Mouse (Mus musculus) kidney, adult 2 months (tissue): Measurements from ENCODE around the gene Gm10234. TPM values are rescaled to one million over a fixed set of nuclear protein-coding genes. Genes with fewer than 3 reads are reported as not detected.
A peak's percentile ranks its signal among the peaks of the same experiment; 100 is the strongest.

Source experiments
- DNase-seq: peaks from one replicate; pipeline ENCODE4 v3.0.0; 2021
- H3K27ac ChIP-seq: fragments of 200-500 bp; 2 replicates; pipeline ENCODE4 v1.5.1; 2012; ENCODE audit warnings: low read depth, low read length, control low read depth, inconsistent platforms; ENCODE audit not compliant: insufficient read depth
- H3K27me3 ChIP-seq: fragments of 200-500 bp; replicated peaks from 2 replicates; pipeline ENCODE4 v1.6.1; 2012; ENCODE audit warnings: mild to moderate bottlenecking, moderate library complexity, low read length, inconsistent platforms; ENCODE audit not compliant: control insufficient read depth, insufficient read depth
- H3K36me3 ChIP-seq: fragments of 200-500 bp; 2 replicates; pipeline ENCODE4 v1.6.1; 2012; ENCODE audit warnings: mild to moderate bottlenecking, moderate library complexity, low read length, inconsistent platforms; ENCODE audit not compliant: control insufficient read depth, insufficient read depth
- H3K4me1 ChIP-seq: fragments of 200-500 bp; 2 replicates; pipeline ENCODE4 v1.6.1; 2011; ENCODE audit warnings: low read length; ENCODE audit not compliant: control insufficient read depth, insufficient read depth
- H3K4me3 ChIP-seq: fragments of 200-500 bp; 2 replicates; pipeline ENCODE4 v1.5.1; 2011; ENCODE audit warnings: mild to moderate bottlenecking, low read depth, low read length, control low read depth; ENCODE audit not compliant: insufficient read depth
- CTCF ChIP-seq: fragments of 200-500 bp; conservative IDR thresholded peaks from 2 replicates; pipeline ENCODE4 v1.5.1; 2011; ENCODE audit warnings: low read depth, mild to moderate bottlenecking, control low read depth, low read length, moderate library complexity, mixed read lengths; ENCODE audit not compliant: insufficient read depth, insufficient read length
- POLR2A ChIP-seq: fragments of 200-500 bp; IDR thresholded peaks from one replicate; pipeline ENCODE4 v1.6.1; 2011; ENCODE audit warnings: low read depth, low read length, control low read depth
- WGBS: fragments of 180-500 bp; shearing (Covaris S2); methylation state at CpG from one replicate; pipeline ENCODE4 v1.1.7; 2018; 5-methylcytosine and 5-hydroxymethylcytosine counted together
- polyA plus RNA-seq: library from polyadenylated mRNA; depleted of rRNA; stranded (reverse); fragments of >200 nt; gene quantifications from 2 replicates; pipeline ENCODE4 v1.2.3, GENCODE M21; 2012; rRNA removed

The Gm10234 gene
- polyA plus RNA-seq = not detected in 2 replicates

GRCm38 (mm10) chr6:95321812-95322211, at the start of gene Gm10234:
TSS of gene Gm10234 (plus strand) at chr6:95322112.
- Histone ChIP-seq H3K36me3 (no peaks in the 10 kb centered on the region), H3K4me1 (no peaks in the 10 kb centered on the region), H3K4me3 (no peak within 1 kb of the TSS), H3K27ac (no peak within 1 kb of the TSS), H3K27me3 (no peaks in the 10 kb centered on the region)
- DNase-seq = no peak
- TF ChIP-seq POLR2A = no peak
- TF ChIP-seq CTCF = no peak

- DNase-seq = no peak
- H3K4me1 ChIP-seq = no peaks in the 10 kb centered on the region
- WGBS = 95% methylated on average over 1 of the region's 1 CpGs
- no peak overlapping the region for H3K27ac ChIP-seq
- TF ChIP-seq CTCF (no peak), POLR2A (no peak)
- H3K4me3 ChIP-seq = no peak overlapping the region
- H3K36me3 ChIP-seq = no peaks in the 10 kb centered on the region
- H3K27me3 ChIP-seq = no peaks in the 10 kb centered on the region
Observed at GRCm38 (mm10) chr6:95277633-95278032, 44.3 kb upstream of the Gm10234 start.

DNA sequence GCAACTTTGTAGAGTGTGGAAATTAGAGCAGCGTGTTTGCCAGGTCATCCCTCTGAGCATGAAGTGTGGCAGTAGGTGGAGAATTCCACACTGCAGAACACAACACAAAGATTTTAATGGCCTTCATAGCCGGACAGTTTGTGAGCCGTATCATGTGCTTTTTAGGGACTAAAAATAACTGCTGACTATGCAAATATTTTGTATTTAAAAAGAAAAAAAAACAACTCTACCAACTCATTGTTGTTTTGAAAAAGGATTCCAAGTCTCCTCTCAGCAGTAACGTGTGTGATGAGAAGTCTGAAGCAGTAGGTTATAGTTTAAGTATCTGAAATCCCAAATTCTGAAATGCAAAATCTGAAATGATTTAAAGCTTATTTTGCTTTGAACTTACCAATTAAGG, 25.9 kb upstream of the Gm10234 start:
- H3K4me1 ChIP-seq = no peaks in the 10 kb centered on the region
- 38% methylated on average over 4 of the region's 4 CpGs for WGBS
- peak; percentile 10 for DNase-seq
- H3K36me3 ChIP-seq = no peaks in the 10 kb centered on the region
- no peak overlapping the region for H3K4me3 ChIP-seq
- H3K27ac ChIP-seq = no peak overlapping the region
- H3K27me3 ChIP-seq = no peaks in the 10 kb centered on the region
- TF ChIP-seq POLR2A = no peak
- no peak for TF ChIP-seq CTCF

GRCm38 (mm10) chr6:95298387-95298786, 23.5 kb upstream of the Gm10234 start:
- DNase-seq = no peak
- no peak overlapping the region for H3K4me3 ChIP-seq
- no peaks in the 10 kb centered on the region for H3K36me3 ChIP-seq
- no peak for TF ChIP-seq CTCF
- H3K27ac ChIP-seq = no peak overlapping the region
- H3K27me3 ChIP-seq = no peaks in the 10 kb centered on the region
- no peaks in the 10 kb centered on the region for H3K4me1 ChIP-seq
- WGBS = 59% methylated on average over 3 of the region's 3 CpGs

GRCm38 (mm10) chr6:95300658-95301057, 21.3 kb upstream of the Gm10234 start:
- Histone ChIP-seq H3K27me3 (no peaks in the 10 kb centered on the region), H3K4me1 (no peaks in the 10 kb centered on the region), H3K27ac (no peak overlapping the region), H3K36me3 (no peaks in the 10 kb centered on the region), H3K4me3 (no peak overlapping the region)
- TF ChIP-seq POLR2A = no peak
- TF ChIP-seq CTCF = peak; percentile 20; the same call in 1 of the 2 replicates
- DNase-seq = peak; percentile 5
- WGBS = 70% methylated on average over 2 of the region's 2 CpGs

DNA sequence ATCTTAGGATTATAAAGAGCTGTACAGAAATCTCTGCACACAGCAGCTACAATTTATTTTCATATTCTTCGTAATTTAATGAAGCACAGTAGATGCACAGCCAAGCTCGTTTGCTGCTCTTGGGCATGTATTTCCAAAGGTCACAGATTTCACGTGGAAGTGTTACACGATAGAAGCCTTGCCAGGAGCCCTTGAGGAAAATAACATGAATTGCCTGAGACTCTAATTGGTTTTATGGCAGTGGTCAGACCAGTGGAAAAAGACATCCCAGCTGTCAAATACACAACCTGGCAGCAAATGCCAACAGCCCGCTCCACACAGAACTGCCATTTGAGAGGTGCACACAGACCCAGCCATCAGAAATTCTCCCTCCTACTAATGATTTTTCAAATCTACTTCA, 9.3 kb downstream of the Gm10234 start:
- TF ChIP-seq CTCF (no peak), POLR2A (no peak)
- peak; percentile 54 for DNase-seq
- Histone ChIP-seq H3K4me1 (0 out of 2 replicates have a peak, but pooled peaks cover 3% of the 10 kb centered on the region), H3K36me3 (no peaks in the 10 kb centered on the region), H3K27ac (0 out of 2 replicates have a peak overlapping the region, but pooled peaks have one; percentile 38), H3K27me3 (no peaks in the 10 kb centered on the region), H3K4me3 (no peak overlapping the region)
- 44% methylated on average over 5 of the region's 5 CpGs for WGBS

GRCm38 (mm10) chr6:95334781-95335180, 12.9 kb downstream of the Gm10234 start:
- TF ChIP-seq POLR2A (no peak), CTCF (no peak)
- DNase-seq = peak; percentile 4

GRCm38 (mm10) chr6:95349378-95349777, 27.5 kb downstream of the Gm10234 start:
- Histone ChIP-seq H3K27ac (no peak overlapping the region), H3K27me3 (no peaks in the 10 kb centered on the region), H3K36me3 (no peaks in the 10 kb centered on the region), H3K4me3 (no peak overlapping the region), H3K4me1 (no peaks in the 10 kb centered on the region)
- no peak for TF ChIP-seq POLR2A
- no peak for TF ChIP-seq CTCF
- DNase-seq = no peak

More at GRCm38 (mm10) chr6:95334781-95335180, 12.9 kb downstream of the Gm10234 start:
- Histone ChIP-seq H3K27ac (no peak overlapping the region), H3K4me3 (no peak overlapping the region), H3K4me1 (0 out of 2 replicates have a peak, but pooled peaks cover 3% of the 10 kb centered on the region), H3K27me3 (no peaks in the 10 kb centered on the region), H3K36me3 (no peaks in the 10 kb centered on the region)
- WGBS = 77% methylated on average over 6 of the region's 6 CpGs
